Mouse (Mus musculus): ENCODE data around the gene Olfr1066. TPM values are rescaled to one million over a fixed set of nuclear protein-coding genes. Genes with fewer than 3 reads are reported as not detected.
"Not testable (repeated sequence)": the region's sequence is repeated elsewhere in the genome, so short reads cannot be mapped to it uniquely, and the experiment has no call there.

Olfr1066 gene
- not detected for polyA plus RNA-seq (2012; fragmentation: generic; extraction: Trizol)
- long read RNA-seq, experiment 1: 0 reads
- long read RNA-seq, experiment 2: 0 reads

DNA sequence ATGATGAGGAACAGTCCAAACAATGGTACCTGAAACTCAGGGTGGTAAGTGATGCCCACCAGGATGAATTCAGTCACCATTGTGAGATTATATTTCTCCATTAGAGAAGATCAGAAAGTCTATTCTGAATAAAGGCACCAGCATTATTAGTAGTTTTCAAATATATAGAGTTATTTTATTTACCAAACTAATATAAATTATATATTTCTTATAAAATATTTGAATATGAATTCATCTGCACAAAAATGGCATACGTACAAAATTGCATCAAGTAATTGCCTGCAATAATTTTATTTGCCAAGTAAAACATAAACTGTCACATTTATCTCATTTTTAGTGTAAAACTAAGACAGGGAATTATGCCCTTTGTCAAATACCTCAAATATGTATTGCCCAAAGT, at the start of gene Olfr1066:
Gene Olfr1066, minus strand, starts transcription at position 101 of the 400 bp plus-strand sequence.
- TF ChIP-seq CEBPB (IDR thresholded peaks at IDR 0.05; ENCODE audit: low read depth) (no peak), MYOG (IDR thresholded peaks at IDR 0.05; ENCODE audit: control insufficient read depth, extremely low read depth, insufficient read length) (no peak), MAX (IDR thresholded peaks at IDR 0.05) (no peak), MYOD1 (IDR thresholded peaks at IDR 0.05; ENCODE audit: control insufficient read depth, insufficient read length, low read depth) (no peak), USF1 (IDR thresholded peaks at IDR 0.05; ENCODE audit: low read depth) (no peak)
- Histone ChIP-seq H3K79me2 (ENCODE audit: control insufficient read depth, insufficient read depth) (no peaks in the 10 kb centered on the region), H3K4me3 (ENCODE audit: insufficient read depth, poor library complexity, severe bottlenecking) (no peak within 1 kb of the TSS), H3K27me3 (ENCODE audit: control insufficient read depth, insufficient read depth, insufficient read length) (no peaks in the 10 kb centered on the region), H3K36me3 (ENCODE audit: control insufficient read depth, insufficient read depth) (no peaks in the 10 kb centered on the region), H3K79me3 (ENCODE audit: low read depth) (no peaks in the 10 kb centered on the region), H3ac (ENCODE audit: control insufficient read depth, insufficient read length, low read depth) (no peak within 1 kb of the TSS)

DNA sequence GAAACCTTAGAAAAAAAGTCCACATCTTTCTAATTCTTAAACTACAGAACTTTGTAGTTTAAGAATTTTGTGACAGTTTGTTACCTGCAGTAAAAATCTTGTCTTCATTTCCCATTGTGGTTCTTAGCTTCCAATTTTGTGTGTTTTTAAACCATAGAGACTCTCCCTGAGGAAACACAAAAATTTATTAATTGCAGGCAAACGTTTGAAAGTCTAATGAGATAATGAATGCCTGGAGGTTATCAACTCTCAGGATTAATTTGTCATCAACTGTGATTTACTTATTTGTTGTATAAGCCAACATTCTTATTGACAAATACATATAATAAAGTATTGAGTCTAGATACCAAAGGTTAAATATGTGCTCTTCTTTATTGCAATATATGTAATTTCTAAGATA, 31.2 kb upstream of the Olfr1066 start, which contains the start of gene Olfr228:
Gene Olfr228, minus strand, starts transcription at position 101 of the 400 bp plus-strand sequence.
- H3K79me3 ChIP-seq (ENCODE audit: low read depth): no peaks in the 10 kb centered on the region
- no peak within 1 kb of the TSS for H3ac ChIP-seq (ENCODE audit: control insufficient read depth, insufficient read length, low read depth)
- no peaks in the 10 kb centered on the region for H3K27me3 ChIP-seq (ENCODE audit: control insufficient read depth, insufficient read depth, insufficient read length)
- H3K4me3 ChIP-seq (ENCODE audit: insufficient read depth, poor library complexity, severe bottlenecking): no peak within 1 kb of the TSS
- TF ChIP-seq FOSL1 (IDR thresholded peaks at IDR 0.05; ENCODE audit: insufficient read depth, low read length, poor library complexity, severe bottlenecking) (no peak), MYOG (IDR thresholded peaks at IDR 0.05; ENCODE audit: control insufficient read depth, extremely low read depth, insufficient read length) (no peak), MAX (IDR thresholded peaks at IDR 0.05) (no peak), USF1 (IDR thresholded peaks at IDR 0.05; ENCODE audit: low read depth) (no peak), CEBPB (IDR thresholded peaks at IDR 0.05; ENCODE audit: low read depth) (no peak), MYOD1 (IDR thresholded peaks at IDR 0.05; ENCODE audit: control insufficient read depth, insufficient read length, low read depth) (no peak), CTCF (IDR thresholded peaks at IDR 0.05; ENCODE audit: control insufficient read depth, insufficient read depth, insufficient read length) (no peak)
- no peaks in the 10 kb centered on the region for H3K79me2 ChIP-seq (ENCODE audit: control insufficient read depth, insufficient read depth)
- H3K36me3 ChIP-seq (ENCODE audit: control insufficient read depth, insufficient read depth): no peaks in the 10 kb centered on the region

DNA sequence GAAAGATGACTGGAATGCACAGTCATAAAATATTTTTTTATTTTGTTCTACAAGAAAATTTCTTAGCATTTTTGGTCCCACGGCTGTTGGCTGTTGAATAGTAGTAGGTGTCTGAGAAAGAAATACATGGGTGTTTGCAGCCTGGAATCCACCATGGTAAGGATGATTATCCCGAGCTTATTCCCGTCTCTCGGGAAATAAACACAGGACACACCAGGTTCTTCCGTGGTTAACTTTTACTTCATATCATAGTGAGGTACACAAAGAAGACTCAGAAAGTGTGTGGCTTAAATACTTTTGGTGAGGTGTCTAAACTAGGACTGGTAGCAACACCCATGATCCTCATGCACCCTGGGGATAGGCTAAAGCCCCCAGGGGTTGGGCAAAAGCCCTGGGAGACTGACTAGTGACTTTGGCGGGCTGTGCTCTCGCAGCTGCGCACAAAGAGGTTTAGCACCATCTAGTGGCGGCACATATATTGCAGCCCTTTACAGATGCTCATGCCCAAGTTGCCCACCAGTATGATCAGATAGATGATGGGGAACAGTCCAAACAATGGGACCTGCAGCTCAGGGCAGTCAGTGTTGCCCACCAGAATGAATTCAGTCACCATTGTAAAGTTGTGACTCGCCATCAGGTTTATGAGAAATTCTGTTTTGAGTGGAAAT, 8.5 kb upstream of the Olfr1066 start:
- H3K4me3 ChIP-seq (ENCODE audit: insufficient read depth, poor library complexity, severe bottlenecking): no peak overlapping the region
- no peak overlapping the region for H3ac ChIP-seq (ENCODE audit: control insufficient read depth, insufficient read length, low read depth)
- H3K27me3 ChIP-seq (ENCODE audit: control insufficient read depth, insufficient read depth, insufficient read length): no peaks in the 10 kb centered on the region
- TF ChIP-seq MAX (IDR thresholded peaks at IDR 0.05) (no peak), FOSL1 (IDR thresholded peaks at IDR 0.05; ENCODE audit: insufficient read depth, low read length, poor library complexity, severe bottlenecking) (no peak)
- H3K79me3 ChIP-seq (ENCODE audit: low read depth): no peaks in the 10 kb centered on the region
- H3K79me2 ChIP-seq (ENCODE audit: control insufficient read depth, insufficient read depth): no peaks in the 10 kb centered on the region
- no peaks in the 10 kb centered on the region for H3K36me3 ChIP-seq (ENCODE audit: control insufficient read depth, insufficient read depth)

DNA sequence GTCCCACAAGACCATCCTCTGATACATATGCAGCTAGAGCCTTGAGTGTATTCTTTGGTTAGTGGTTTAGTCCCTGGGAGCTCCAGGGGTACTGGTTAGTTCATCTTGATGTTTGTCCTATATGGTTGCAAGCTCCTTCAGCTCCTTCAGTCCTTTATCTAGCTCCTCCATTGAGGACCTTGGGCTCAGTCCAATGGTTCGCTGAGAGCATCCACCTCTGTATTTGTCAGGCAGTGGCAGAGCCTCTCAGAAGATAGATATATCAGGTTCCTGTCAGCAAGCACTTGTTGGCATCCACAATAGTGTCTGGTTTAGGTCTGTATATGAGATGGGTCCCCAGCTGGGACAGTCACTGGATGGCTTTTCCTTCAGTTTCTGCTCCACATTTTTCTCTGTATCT, 4.4 kb upstream of the Olfr1066 start:
- no peaks in the 10 kb centered on the region for H3K79me2 ChIP-seq (ENCODE audit: control insufficient read depth, insufficient read depth)
- H3K27me3 ChIP-seq (ENCODE audit: control insufficient read depth, insufficient read depth, insufficient read length): no peaks in the 10 kb centered on the region
- TF ChIP-seq CTCF (IDR thresholded peaks at IDR 0.05; ENCODE audit: control insufficient read depth, insufficient read depth, insufficient read length) (no peak), CEBPB (IDR thresholded peaks at IDR 0.05; ENCODE audit: low read depth) (no peak), FOSL1 (IDR thresholded peaks at IDR 0.05; ENCODE audit: insufficient read depth, low read length, poor library complexity, severe bottlenecking) (no peak), MYOG (IDR thresholded peaks at IDR 0.05; ENCODE audit: control insufficient read depth, extremely low read depth, insufficient read length) (no peak), MYOD1 (IDR thresholded peaks at IDR 0.05; ENCODE audit: control insufficient read depth, insufficient read length, low read depth) (no peak)
- no peak overlapping the region for H3ac ChIP-seq (ENCODE audit: control insufficient read depth, insufficient read length, low read depth)
- no peak overlapping the region for H3K4me3 ChIP-seq (ENCODE audit: insufficient read depth, poor library complexity, severe bottlenecking)
- no peaks in the 10 kb centered on the region for H3K36me3 ChIP-seq (ENCODE audit: control insufficient read depth, insufficient read depth)
- no peaks in the 10 kb centered on the region for H3K79me3 ChIP-seq (ENCODE audit: low read depth)

DNA sequence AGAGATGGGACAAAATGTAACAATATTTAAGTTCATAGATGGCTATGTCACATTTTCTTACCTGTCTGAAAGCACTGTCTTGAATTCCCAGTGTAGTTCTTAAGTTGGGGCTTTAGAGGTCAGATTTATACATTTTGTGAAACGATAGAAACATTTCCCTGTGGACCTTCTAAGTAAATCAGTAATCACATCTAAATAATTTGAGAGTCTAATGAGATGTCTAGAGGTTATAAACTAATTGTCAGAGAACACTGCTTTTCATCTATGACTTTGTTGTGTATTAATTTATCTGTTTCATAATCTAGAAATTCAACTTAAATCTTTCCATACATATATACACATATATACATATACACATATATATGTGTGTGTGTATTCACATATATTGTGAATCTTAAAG, 5.6 kb downstream of the Olfr1066 start, which contains the start of gene Olfr1065:
Gene Olfr1065, minus strand, starts transcription at position 101 of the 400 bp plus-strand sequence.
- H3K79me2 ChIP-seq (ENCODE audit: control insufficient read depth, insufficient read depth); H3ac ChIP-seq (ENCODE audit: control insufficient read depth, insufficient read length, low read depth); H3K36me3 ChIP-seq (ENCODE audit: control insufficient read depth, insufficient read depth); H3K27me3 ChIP-seq (ENCODE audit: control insufficient read depth, insufficient read depth, insufficient read length); H3K79me3 ChIP-seq (ENCODE audit: low read depth); H3K4me3 ChIP-seq (ENCODE audit: insufficient read depth, poor library complexity, severe bottlenecking): not testable (repeated sequence)

DNA sequence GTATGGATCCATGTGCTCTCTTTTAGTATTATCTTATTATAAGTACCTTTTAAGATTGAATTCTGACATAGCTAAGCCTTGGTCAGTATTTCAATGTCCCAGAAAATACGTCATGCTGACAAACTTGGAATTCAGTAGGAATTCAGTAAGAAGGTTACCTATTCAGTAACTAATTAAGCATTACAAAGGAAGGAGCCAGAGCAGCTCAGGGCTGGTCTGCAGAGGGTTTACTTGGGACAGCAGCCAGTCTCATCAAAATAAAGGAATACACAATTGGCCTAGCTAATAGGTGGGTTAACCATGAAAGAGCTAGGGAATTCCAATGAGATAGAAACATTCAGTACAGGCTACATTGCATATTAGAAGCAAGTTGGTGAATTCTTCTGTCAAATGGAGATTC, 14.0 kb downstream of the Olfr1066 start:
- not testable (repeated sequence) for H3K4me3 ChIP-seq (ENCODE audit: insufficient read depth, poor library complexity, severe bottlenecking); H3ac ChIP-seq (ENCODE audit: control insufficient read depth, insufficient read length, low read depth); H3K79me2 ChIP-seq (ENCODE audit: control insufficient read depth, insufficient read depth); H3K27me3 ChIP-seq (ENCODE audit: control insufficient read depth, insufficient read depth, insufficient read length); H3K79me3 ChIP-seq (ENCODE audit: low read depth); H3K36me3 ChIP-seq (ENCODE audit: control insufficient read depth, insufficient read depth)

DNA sequence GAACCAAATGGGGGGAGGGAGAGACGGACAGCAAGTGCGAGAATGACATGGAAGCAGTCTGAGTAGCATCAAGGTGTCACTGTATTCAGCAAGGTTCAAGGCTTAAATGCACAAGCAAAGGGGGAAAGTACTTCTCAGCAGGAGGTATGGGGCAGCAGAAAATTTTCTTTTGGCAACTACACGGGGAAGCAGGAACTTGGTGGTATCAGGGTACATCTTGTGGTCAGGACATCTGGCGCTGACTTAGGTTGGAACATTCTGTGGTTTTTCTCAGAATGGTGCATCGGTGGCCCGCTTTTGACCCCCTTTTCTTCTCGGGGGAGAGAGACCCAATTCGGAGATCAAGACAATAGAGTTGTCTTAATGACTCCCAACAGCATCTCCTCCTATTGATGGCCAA, 27.6 kb downstream of the Olfr1066 start:
- not testable (repeated sequence) for H3K36me3 ChIP-seq (ENCODE audit: control insufficient read depth, insufficient read depth); H3K4me3 ChIP-seq (ENCODE audit: insufficient read depth, poor library complexity, severe bottlenecking); H3K27me3 ChIP-seq (ENCODE audit: control insufficient read depth, insufficient read depth, insufficient read length); H3ac ChIP-seq (ENCODE audit: control insufficient read depth, insufficient read length, low read depth); H3K79me3 ChIP-seq (ENCODE audit: low read depth); H3K79me2 ChIP-seq (ENCODE audit: control insufficient read depth, insufficient read depth)

DNA sequence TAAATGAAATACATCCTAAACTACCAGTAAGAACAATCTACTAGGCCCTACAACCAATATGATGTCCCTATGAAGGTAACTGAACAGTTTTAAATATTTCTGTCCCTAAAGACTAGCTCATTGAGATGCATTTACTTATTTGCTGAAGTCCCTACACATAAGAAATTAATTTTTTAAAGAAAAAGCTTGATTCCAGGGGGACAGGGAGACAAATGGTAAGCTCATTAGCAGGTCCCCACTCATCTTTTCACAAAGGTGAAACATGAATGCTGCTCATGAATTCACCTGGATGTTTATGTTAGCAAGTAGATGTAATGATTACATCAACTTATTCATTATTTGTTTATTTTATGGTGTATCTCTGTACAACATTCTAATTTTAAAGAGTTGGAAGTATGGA, 29.4 kb downstream of the Olfr1066 start, which contains the start of gene Olfr1062:
Gene Olfr1062, minus strand, starts transcription at position 101 of the 400 bp plus-strand sequence.
- H3K4me3 ChIP-seq (ENCODE audit: insufficient read depth, poor library complexity, severe bottlenecking); H3K79me2 ChIP-seq (ENCODE audit: control insufficient read depth, insufficient read depth); H3K36me3 ChIP-seq (ENCODE audit: control insufficient read depth, insufficient read depth); H3ac ChIP-seq (ENCODE audit: control insufficient read depth, insufficient read length, low read depth); H3K27me3 ChIP-seq (ENCODE audit: control insufficient read depth, insufficient read depth, insufficient read length); H3K79me3 ChIP-seq (ENCODE audit: low read depth): not testable (repeated sequence)
